Mouse (Mus musculus) olfactory bulb, adult 2 months (tissue): ENCODE results near the gene Gm28048.
A peak's percentile ranks its signal among the peaks of the same experiment; 100 is the strongest.

Experiments used
- CTCF ChIP-seq: fragments of 200-500 bp; IDR thresholded peaks from 2 replicates; pipeline ENCODE4 v1.5.1; 2012; ENCODE audit warnings: low read depth, mild to moderate bottlenecking, low read length, moderate library complexity; ENCODE audit not compliant: insufficient read depth
- POLR2A ChIP-seq: fragments of 200-500 bp; IDR thresholded peaks from 2 replicates; pipeline ENCODE4 v1.6.1; 2012; ENCODE audit warnings: mild to moderate bottlenecking, low read depth, low read length, moderate library complexity; ENCODE audit not compliant: insufficient read depth

- TF ChIP-seq POLR2A (peak; percentile 81), CTCF (no peak)
Measured at GRCm38 (mm10) chr11:22990393-22991126, 8.7 kb upstream of the Gm28048 start, which contains the start of gene Cct4.
